Mouse (Mus musculus) spleen, adult 2 months (tissue): Measurements from ENCODE around the gene Plxna1.

ENCODE experiments used
- CTCF ChIP-seq: fragments of 200-500 bp; IDR thresholded peaks from 2 replicates; pipeline ENCODE4 v1.5.1; 2011; ENCODE audit warnings: mild to moderate bottlenecking, inconsistent platforms; ENCODE audit not compliant: insufficient read depth, insufficient read length, insufficient replicate concordance; ENCODE audit errors: extremely low read depth
- POLR2A ChIP-seq: fragments of 200-500 bp; IDR thresholded peaks from 2 replicates; pipeline ENCODE4 v1.6.1; 2011; ENCODE audit warnings: low read depth, low read length, inconsistent platforms

DNA sequence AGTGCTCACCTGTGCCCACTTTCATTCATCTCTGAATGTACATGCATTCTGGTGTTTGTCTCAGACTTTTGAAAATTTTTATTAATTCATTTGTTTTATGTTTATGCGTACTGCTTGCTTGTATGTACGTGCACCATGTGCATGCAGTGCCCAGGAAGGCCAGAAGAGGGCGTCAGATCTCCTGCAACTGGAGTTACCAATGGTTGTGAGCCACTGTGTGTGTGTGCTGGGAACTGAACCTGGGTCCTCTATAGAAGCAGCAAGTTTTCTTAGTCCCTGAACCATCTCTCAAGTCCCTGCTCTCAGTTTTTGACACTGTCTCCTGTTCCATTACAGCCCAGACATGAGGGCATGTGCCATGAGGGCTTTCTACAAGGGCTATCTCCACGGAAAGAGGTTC lies 79.3 kb downstream of the Plxna1 start:
- TF ChIP-seq POLR2A (no peak), CTCF (no peak)
